In genomic region chr7:98701771-98702170, GRCm38 (mm10) we compare ENCODE assay signal across 8 mouse cellular contexts. TPM values are rescaled to one million over a fixed set of nuclear protein-coding genes. Genes with fewer than 3 reads are reported as not detected.
A peak's percentile ranks its signal among the peaks of the same experiment; 100 is the strongest.
DNase-seq lines count a peak whose midpoint lies in the region; ATAC-seq and TF ChIP-seq lines count a peak whose summit lies in the region.

No protein-coding gene starts in this region.

- intact Hi-C loops in heart, postnatal 10 days (cut with DNase I), result loop anchor here (2.0 kb wide), 1 partner anchor 45 kb away; the partner anchor contains the start of gene Emsy
- intact Hi-C loops in gastrocnemius, postnatal 14 days (cut with DNase I; ENCODE audit: low total_unique reads), result loop anchor here (5.0 kb wide), 1 partner anchor 39 kb away; no protein-coding TSS in a partner anchor

- H3K27me3 ChIP-seq in heart, embryonic 13.5 days (replicated peaks), result no peaks in the 10 kb centered on the region
- H3K27me3 ChIP-seq in G1E (ENCODE audit: insufficient read depth, low read length), result no peaks in the 10 kb centered on the region
- no peaks in the 10 kb centered on the region for H3K27me3 ChIP-seq in forebrain, embryonic 14.5 days (replicated peaks; ENCODE audit: control insufficient read depth, insufficient read depth, low read length)

- ATAC-seq in heart, embryonic 13.5 days (ENCODE audit: extremely low read depth, insufficient number of reproducible peaks, low FRiP score, low TSS enrichment), result no peak
- no peak for ATAC-seq in G1E (ENCODE audit: extremely low read depth, insufficient number of reproducible peaks, low FRiP score, poor library complexity, severe bottlenecking)
- no peak for ATAC-seq in forebrain, embryonic 14.5 days

- H3K4me1 ChIP-seq in heart, embryonic 13.5 days, result peaks cover 37% of the 10 kb centered on the region
- H3K4me1 ChIP-seq in G1E (ENCODE audit: insufficient read depth, low read depth, low read length), result peaks cover 25% of the 10 kb centered on the region
- H3K4me1 ChIP-seq in forebrain, embryonic 14.5 days (ENCODE audit: control insufficient read depth, insufficient read depth, low read length), result peaks cover 21% of the 10 kb centered on the region

- H3K9me3 ChIP-seq in heart, embryonic 13.5 days, result no peaks in the 10 kb centered on the region
- no peaks in the 10 kb centered on the region for H3K9me3 ChIP-seq in G1E (replicated peaks)
- H3K9me3 ChIP-seq in forebrain, embryonic 14.5 days (replicated peaks; ENCODE audit: control insufficient read depth, low read length), result no peaks in the 10 kb centered on the region

- no peak for DNase-seq in heart, postnatal 10 days
- no peak for DNase-seq in G1E (ENCODE audit: low spot score)
- no peak for DNase-seq in forebrain, embryonic 14.5 days (ENCODE audit: low spot score)
- DNase-seq in liver, result peak; percentile 62
- DNase-seq in embryo, embryonic 9.5 days (ENCODE audit: extremely low spot score), result no peak
- no peak for DNase-seq in layer of hippocampus, postnatal 25 days (ENCODE audit: extremely low spot score in 1 of 2, low spot score in 1 of 2)
- DNase-seq in gastrocnemius, postnatal 14 days, result no peak

- no peak for TF ChIP-seq CTCF in G1E (IDR thresholded peaks at IDR 0.05; ENCODE audit: low read depth, low read length)

- H3K4me2 ChIP-seq in heart, embryonic 13.5 days, result peak overlapping the region; percentile 81
- H3K4me2 ChIP-seq in forebrain, embryonic 14.5 days (ENCODE audit: low read length), result peak overlapping the region; percentile 70

- H3K4me3 ChIP-seq in heart, embryonic 13.5 days, result peak overlapping the region; percentile 99
- peak overlapping the region; percentile 93 for H3K4me3 ChIP-seq in G1E (ENCODE audit: low read depth, low read length)
- H3K4me3 ChIP-seq in forebrain, embryonic 14.5 days (ENCODE audit: low read depth, low read length), result peak overlapping the region; percentile 96

- 34% methylated on average over 7 of the region's 7 CpGs for WGBS in heart, embryonic 13.5 days
- WGBS in forebrain, embryonic 14.5 days, result 54% methylated on average over 7 of the region's 7 CpGs

- H3K27ac ChIP-seq in heart, embryonic 13.5 days (replicated peaks), result peak overlapping the region; percentile 89
- H3K27ac ChIP-seq in forebrain, embryonic 14.5 days (ENCODE audit: low read depth, low read length), result no peak overlapping the region

- H3K9ac ChIP-seq in heart, embryonic 13.5 days, result peak overlapping the region; percentile 98
- H3K9ac ChIP-seq in forebrain, embryonic 14.5 days (ENCODE audit: low read length), result peak overlapping the region; percentile 81

- H3K36me3 ChIP-seq in heart, embryonic 13.5 days, result no peaks in the 10 kb centered on the region
- H3K36me3 ChIP-seq in G1E (replicated peaks), result peaks cover 25% of the 10 kb centered on the region
- no peaks in the 10 kb centered on the region for H3K36me3 ChIP-seq in forebrain, embryonic 14.5 days (ENCODE audit: control insufficient read depth, insufficient read depth, low read length)

RNA-seq across cellular contexts. Expression of gene Thap12, which starts 1.1 kb away (rescaled TPM):
- polyA plus RNA-seq in heart, embryonic 13.5 days (2015; fragmentation: Nextera tagmentation; extraction: Ambion mirVana), result 35.5 and 35.7 TPM in 2 replicates
- total RNA-seq in heart, postnatal 10 days (2021), result 10 to 100 TPM; 72.5 to 74.6 TPM
- total RNA-seq in G1E (2014; fragmentation: Nextera tagmentation), result 58.2 and 62.2 TPM in 2 replicates
- 68.5 and 79.1 TPM in 2 replicates for total RNA-seq in G1E (2017)
- polyA plus RNA-seq in G1E (2012), result 28.3 and 35.1 TPM in 2 replicates
- 42.5 and 48.3 TPM in 2 replicates for polyA plus RNA-seq in forebrain, embryonic 14.5 days (2014; fragmentation: Nextera tagmentation; extraction: Ambion mirVana)
- 10 to 100 TPM; 71.0 to 78.5 TPM for total RNA-seq in layer of hippocampus, postnatal 25 days (2021)
- total RNA-seq in gastrocnemius, postnatal 14 days (2021), result 10 to 100 TPM; 72.2 to 81.4 TPM

RNA-seq across cellular contexts. Expression of gene Emsy, which starts 45.2 kb away (rescaled TPM):
- 19.2 and 21.1 TPM in 2 replicates for polyA plus RNA-seq in heart, embryonic 13.5 days (2015; fragmentation: Nextera tagmentation; extraction: Ambion mirVana)
- total RNA-seq in heart, postnatal 10 days (2021), result 10 to 100 TPM; 28.4 to 36.3 TPM
- total RNA-seq in G1E (2014; fragmentation: Nextera tagmentation) (179 and 201 TPM in 2 replicates), G1E (2017) (50.9 and 57.2 TPM in 2 replicates)
- 3.6 and 3.9 TPM in 2 replicates for polyA plus RNA-seq in G1E (2012)
- polyA plus RNA-seq in forebrain, embryonic 14.5 days (2014; fragmentation: Nextera tagmentation; extraction: Ambion mirVana), result 49.4 and 55.7 TPM in 2 replicates
- total RNA-seq in layer of hippocampus, postnatal 25 days (2021), result 10 to 100 TPM; 58.1 to 70.0 TPM
- total RNA-seq in gastrocnemius, postnatal 14 days (2021), result 10 to 100 TPM; 19.2 to 19.4 TPM
